Mouse (Mus musculus): Measurements from ENCODE around the gene Spag9. TPM values are rescaled to one million over a fixed set of nuclear protein-coding genes. Genes with fewer than 3 reads are reported as not detected.
A peak's percentile ranks its signal among the peaks of the same experiment; 100 is the strongest.

Gene Spag9
- total RNA-seq, 2 experiments from 2014 or later = 213 to 215 TPM

- DNase-seq (ENCODE audit: extremely low spot score in 1 of 2, low spot score in 1 of 2) = peak; percentile 83 to 90
These were observed 132.1 kb downstream of the Spag9 start for GRCm38 (mm10) chr11:94127966-94128365.

GRCm38 (mm10) chr11:94128506-94128905 lies 132.6 kb downstream of the Spag9 start:
- no peak for DNase-seq (ENCODE audit: extremely low spot score in 1 of 2, low spot score in 1 of 2)

GRCm38 (mm10) chr11:94129261-94130059 lies 133.6 kb downstream of the Spag9 start:
- DNase-seq (ENCODE audit: extremely low spot score in 1 of 2, low spot score in 1 of 2) = peak in 1 of 2 experiments; percentile 48

GRCm38 (mm10) chr11:94130118-94131095 lies 134.5 kb downstream of the Spag9 start:
- no peak for DNase-seq (ENCODE audit: extremely low spot score in 1 of 2, low spot score in 1 of 2)

GRCm38 (mm10) chr11:94133344-94133955 lies 137.6 kb downstream of the Spag9 start:
- peak; percentile 73 to 89 for DNase-seq (ENCODE audit: extremely low spot score in 1 of 2, low spot score in 1 of 2)

- DNase-seq (ENCODE audit: extremely low spot score in 1 of 2, low spot score in 1 of 2) = no peak
These were observed 138.4 kb downstream of the Spag9 start for GRCm38 (mm10) chr11:94134076-94134838.

- DNase-seq (ENCODE audit: extremely low spot score in 1 of 2, low spot score in 1 of 2) = no peak
These were observed 139.7 kb downstream of the Spag9 start for GRCm38 (mm10) chr11:94135581-94136001.

- no peak for DNase-seq (ENCODE audit: extremely low spot score in 1 of 2, low spot score in 1 of 2)
These were observed 140.8 kb downstream of the Spag9 start for GRCm38 (mm10) chr11:94136656-94137055.

GRCm38 (mm10) chr11:94137326-94138061 lies 141.6 kb downstream of the Spag9 start:
- no peak for DNase-seq (ENCODE audit: extremely low spot score in 1 of 2, low spot score in 1 of 2)

GRCm38 (mm10) chr11:94138411-94139231 lies 142.7 kb downstream of the Spag9 start:
- DNase-seq (ENCODE audit: extremely low spot score in 1 of 2, low spot score in 1 of 2) = no peak

GRCm38 (mm10) chr11:94139232-94139620 lies 143.3 kb downstream of the Spag9 start:
- no peak for DNase-seq (ENCODE audit: extremely low spot score in 1 of 2, low spot score in 1 of 2)

GRCm38 (mm10) chr11:94140540-94140939 lies 144.6 kb downstream of the Spag9 start:
- no peak for DNase-seq (ENCODE audit: extremely low spot score in 1 of 2, low spot score in 1 of 2)

GRCm38 (mm10) chr11:94141564-94141963 lies 145.7 kb downstream of the Spag9 start:
- no peak for DNase-seq (ENCODE audit: extremely low spot score in 1 of 2, low spot score in 1 of 2)

- no peak for DNase-seq (ENCODE audit: extremely low spot score in 1 of 2, low spot score in 1 of 2)
These were observed 147.4 kb downstream of the Spag9 start for GRCm38 (mm10) chr11:94143336-94143735.

- DNase-seq (ENCODE audit: extremely low spot score in 1 of 2, low spot score in 1 of 2) = peak; percentile 65 to 79
These were observed 149.1 kb downstream of the Spag9 start for GRCm38 (mm10) chr11:94144771-94145539.

- DNase-seq (ENCODE audit: extremely low spot score in 1 of 2, low spot score in 1 of 2) = no peak
These were observed 150.2 kb downstream of the Spag9 start for GRCm38 (mm10) chr11:94146049-94146605.

- no peak for DNase-seq (ENCODE audit: extremely low spot score in 1 of 2, low spot score in 1 of 2)
These were observed 151.0 kb downstream of the Spag9 start for GRCm38 (mm10) chr11:94146733-94147485.

All from layer of hippocampus, postnatal 25 days (tissue).